Mouse (Mus musculus) heart, postnatal 0 days (tissue): ENCODE data around the gene Plch2. TPM values are rescaled to one million over a fixed set of nuclear protein-coding genes. Genes with fewer than 3 reads are reported as not detected.

Experiments used
- ATAC-seq: fragments of 200-750 bp; cut with Nextera tagmentation; 2 replicates; pipeline ENCODE4 v1.8.0; 2017; ENCODE audit warnings: low read depth, moderate number of reproducible peaks, moderate library complexity; ENCODE audit not compliant: insufficient read depth
- DNase-seq: peaks from one replicate; pipeline ENCODE4 v3.0.0-alpha.2; 2016; ENCODE audit warnings: low spot score
- H3K27ac ChIP-seq: fragments of 300-500 bp; sonication (generic); 2 replicates; pipeline ENCODE4 v1.5.1; 2014; ENCODE audit warnings: low read depth, mild to moderate bottlenecking
- H3K27me3 ChIP-seq: fragments of 300-500 bp; sonication (generic); 2 replicates; pipeline ENCODE4 v1.6.1; 2014; ENCODE audit warnings: low read length, mixed read lengths; ENCODE audit not compliant: control insufficient read depth, insufficient read depth
- H3K36me3 ChIP-seq: fragments of 300-500 bp; sonication (generic); replicated peaks from 2 replicates; pipeline ENCODE4 v1.6.1; 2014; ENCODE audit warnings: low read length, mixed read lengths; ENCODE audit not compliant: control insufficient read depth, insufficient read depth
- H3K4me1 ChIP-seq: fragments of 300-500 bp; sonication (generic); 2 replicates; pipeline ENCODE4 v1.6.1; 2014; ENCODE audit warnings: antibody characterized with exemption; ENCODE audit not compliant: control insufficient read depth, insufficient read depth
- H3K4me2 ChIP-seq: fragments of 300-500 bp; sonication (generic); 2 replicates; pipeline ENCODE4 v1.6.1; 2014; ENCODE audit warnings: low read depth, mild to moderate bottlenecking, low read length, moderate library complexity
- H3K4me3 ChIP-seq: fragments of 300-500 bp; sonication (generic); 2 replicates; pipeline ENCODE4 v1.5.1; 2014; ENCODE audit warnings: low read depth, low read length
- H3K9ac ChIP-seq: fragments of 300-500 bp; sonication (generic); replicated peaks from 2 replicates; pipeline ENCODE4 v1.6.1; 2014; ENCODE audit warnings: low read depth, low read length, mixed read lengths
- H3K9me3 ChIP-seq: fragments of 300-500 bp; sonication (generic); replicated peaks from 2 replicates; pipeline ENCODE4 v1.6.1; 2016; ENCODE audit warnings: low read length; ENCODE audit not compliant: control insufficient read depth
- CTCF ChIP-seq: IDR thresholded peaks from 2 replicates; pipeline ENCODE4 v1.5.1; 2016; ENCODE audit warnings: antibody characterized with exemption, control low read depth, low read depth
- EP300 ChIP-seq: IDR thresholded peaks from 2 replicates; pipeline ENCODE4 v1.6.1; 2016; ENCODE audit warnings: antibody characterized with exemption, low read depth
- WGBS: fragments of 180-500 bp; shearing (Covaris S2); extraction: QIAGEN DNeasy Blood & Tissue Kit; methylation state at CpG from one replicate; pipeline ENCODE4 v1.1.7; 2014; 5-methylcytosine and 5-hydroxymethylcytosine counted together
- polyA plus RNA-seq: library from polyadenylated mRNA; unstranded; fragments of >200 nt; fragmentation: Nextera tagmentation; extraction: Ambion mirVana; gene quantifications from 2 replicates; pipeline ENCODE4 v1.2.1, GENCODE M21; 2015
- total RNA-seq: library from RNA; depleted of rRNA; stranded (reverse); fragments of >200 nt; gene quantifications from 2 replicates; pipeline ENCODE4 v1.2.3, GENCODE M21; 2014; ENCODE audit warnings: low replicate concordance

Gene Plch2
- total and polyA plus RNA-seq, 2 experiments from 2014 or later, result 0.05 to 0.15 TPM

DNA sequence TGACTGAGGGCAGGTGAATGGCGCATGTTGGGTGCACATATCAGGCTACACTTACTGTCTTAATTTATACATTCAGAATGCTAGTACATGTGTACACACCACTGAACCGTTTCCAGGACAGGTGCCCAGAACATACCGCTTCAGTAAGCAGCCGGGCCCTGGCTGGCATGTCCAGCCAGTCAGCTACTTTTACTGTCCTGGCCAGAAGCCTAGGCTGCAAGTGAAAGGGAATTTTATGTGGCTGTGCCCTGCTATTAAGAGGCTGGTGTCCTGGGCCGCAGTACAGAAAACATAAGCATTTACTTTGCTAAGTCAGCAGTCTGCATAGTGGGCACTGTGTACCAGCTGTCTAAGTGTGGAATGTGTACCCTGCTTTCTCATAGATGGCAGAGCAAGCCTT is 14.3 kb upstream of the Plch2 start:
- Histone ChIP-seq H3K9me3 (no peaks in the 10 kb centered on the region), H3K4me1 (peaks cover 11% of the 10 kb centered on the region), H3K9ac (no peak overlapping the region), H3K36me3 (peaks cover 74% of the 10 kb centered on the region), H3K4me3 (no peak overlapping the region), H3K27ac (no peak overlapping the region), H3K27me3 (no peaks in the 10 kb centered on the region), H3K4me2 (no peak overlapping the region)
- no peak for ATAC-seq
- 88% methylated on average over 5 of the region's 5 CpGs for WGBS
- TF ChIP-seq CTCF, result no peak
- no peak for TF ChIP-seq EP300
- DNase-seq, result no peak

DNA sequence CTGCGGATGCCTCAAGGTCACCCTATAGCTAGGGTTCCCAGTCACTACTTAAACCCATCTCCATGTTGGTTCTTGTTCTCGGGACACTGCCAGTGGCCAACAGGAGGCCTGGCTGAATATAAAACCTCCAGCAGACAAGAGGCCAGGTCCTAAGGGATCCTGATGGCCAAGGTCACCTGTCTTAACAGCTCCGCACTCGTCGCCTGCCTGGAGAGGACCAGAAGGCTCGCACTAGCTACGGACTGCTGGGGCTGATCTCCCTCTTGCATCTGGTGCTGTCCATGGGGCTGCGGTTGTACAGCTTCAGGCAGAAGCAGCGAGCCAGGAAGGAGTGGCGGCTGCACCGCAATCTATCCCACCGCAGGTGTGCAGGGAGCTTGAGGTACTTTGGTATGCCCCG is 13.6 kb upstream of the Plch2 start:
- peaks cover 67% of the 10 kb centered on the region for H3K36me3 ChIP-seq
- no peak overlapping the region for H3K9ac ChIP-seq
- WGBS, result 91% methylated on average over 13 of the region's 13 CpGs

DNA sequence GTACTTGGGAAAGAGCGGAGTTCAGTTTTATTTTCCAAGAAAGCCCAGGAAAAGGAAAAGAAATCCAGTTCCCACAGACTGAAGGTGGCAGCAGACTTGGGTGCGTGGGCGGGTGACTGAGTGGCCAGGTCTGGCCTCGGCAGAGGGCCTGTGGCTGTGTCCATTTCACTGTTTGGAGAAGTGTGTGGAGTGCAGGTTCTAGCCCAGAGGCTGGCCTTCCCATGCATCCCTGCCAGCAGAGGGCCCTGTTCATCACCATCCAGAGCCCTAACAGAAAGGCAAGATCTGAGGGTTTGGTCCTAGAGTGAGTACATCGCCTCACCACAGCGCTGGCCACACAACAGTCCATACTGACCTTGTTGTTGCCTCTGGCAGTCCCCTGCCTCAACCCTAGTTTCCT is 12.6 kb upstream of the Plch2 start:
- WGBS, result 87% methylated on average over 6 of the region's 6 CpGs
- no peak for DNase-seq
- no peak overlapping the region for H3K27ac ChIP-seq

More for the DNA sequence above, 13.6 kb upstream of the Plch2 start:
- no peaks in the 10 kb centered on the region for H3K27me3 ChIP-seq
- no peak for ATAC-seq
- H3K4me1 ChIP-seq, result peaks cover 11% of the 10 kb centered on the region
- TF ChIP-seq CTCF (no peak), EP300 (no peak)
- H3K9me3 ChIP-seq, result no peaks in the 10 kb centered on the region
- no peak overlapping the region for H3K4me3 ChIP-seq
- no peak overlapping the region for H3K4me2 ChIP-seq
- no peak for DNase-seq
- H3K27ac ChIP-seq, result no peak overlapping the region

DNA sequence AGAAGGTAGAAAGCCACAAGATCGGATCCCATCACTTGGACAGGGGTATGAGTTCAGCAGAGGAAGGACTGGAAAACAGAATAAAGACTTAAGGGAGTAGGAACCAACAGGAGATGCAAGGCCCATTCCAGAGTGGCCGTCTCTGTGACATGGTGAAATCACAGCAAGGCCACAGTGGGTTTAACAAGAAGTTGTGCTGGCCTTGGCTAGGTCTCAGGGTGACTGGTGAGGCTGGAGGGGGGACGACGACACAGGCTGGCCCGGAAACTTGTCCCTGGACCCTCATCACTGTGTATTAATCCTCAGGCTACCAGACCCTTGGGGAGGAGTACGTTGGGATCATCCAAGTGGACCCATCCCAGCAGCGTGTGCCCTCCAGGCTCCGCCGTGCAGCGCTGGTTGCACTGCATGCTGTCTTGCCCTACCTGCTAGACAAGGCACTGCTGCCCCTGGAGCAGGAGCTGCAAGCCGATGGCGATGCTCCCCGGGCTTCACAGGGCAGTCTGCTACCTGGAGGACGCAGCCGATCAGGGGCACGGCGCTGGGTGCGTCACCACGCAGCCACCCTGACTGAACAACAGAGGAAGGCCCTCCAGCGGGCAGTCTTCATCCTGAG is 11.9 kb upstream of the Plch2 start:
- peaks cover 50% of the 10 kb centered on the region for H3K36me3 ChIP-seq
- TF ChIP-seq CTCF, result no peak
- TF ChIP-seq EP300, result no peak
- H3K9me3 ChIP-seq, result no peaks in the 10 kb centered on the region
- no peak overlapping the region for H3K4me2 ChIP-seq
- no peaks in the 10 kb centered on the region for H3K27me3 ChIP-seq
- H3K4me1 ChIP-seq, result peaks cover 11% of the 10 kb centered on the region
- no peak for ATAC-seq
- H3K27ac ChIP-seq, result no peak overlapping the region
- H3K9ac ChIP-seq, result no peak overlapping the region
- WGBS, result 90% methylated on average over 20 of the region's 20 CpGs
- H3K4me3 ChIP-seq, result no peak overlapping the region
- DNase-seq, result no peak

More for the DNA sequence above, 12.6 kb upstream of the Plch2 start:
- no peak overlapping the region for H3K4me3 ChIP-seq
- no peaks in the 10 kb centered on the region for H3K9me3 ChIP-seq
- H3K9ac ChIP-seq, result no peak overlapping the region
- TF ChIP-seq EP300, result no peak
- TF ChIP-seq CTCF, result peak; percentile 18; the same call in 1 of the 2 replicates
- H3K36me3 ChIP-seq, result peaks cover 57% of the 10 kb centered on the region
- no peaks in the 10 kb centered on the region for H3K27me3 ChIP-seq
- ATAC-seq, result no peak
- no peak overlapping the region for H3K4me2 ChIP-seq
- H3K4me1 ChIP-seq, result peaks cover 11% of the 10 kb centered on the region

DNA sequence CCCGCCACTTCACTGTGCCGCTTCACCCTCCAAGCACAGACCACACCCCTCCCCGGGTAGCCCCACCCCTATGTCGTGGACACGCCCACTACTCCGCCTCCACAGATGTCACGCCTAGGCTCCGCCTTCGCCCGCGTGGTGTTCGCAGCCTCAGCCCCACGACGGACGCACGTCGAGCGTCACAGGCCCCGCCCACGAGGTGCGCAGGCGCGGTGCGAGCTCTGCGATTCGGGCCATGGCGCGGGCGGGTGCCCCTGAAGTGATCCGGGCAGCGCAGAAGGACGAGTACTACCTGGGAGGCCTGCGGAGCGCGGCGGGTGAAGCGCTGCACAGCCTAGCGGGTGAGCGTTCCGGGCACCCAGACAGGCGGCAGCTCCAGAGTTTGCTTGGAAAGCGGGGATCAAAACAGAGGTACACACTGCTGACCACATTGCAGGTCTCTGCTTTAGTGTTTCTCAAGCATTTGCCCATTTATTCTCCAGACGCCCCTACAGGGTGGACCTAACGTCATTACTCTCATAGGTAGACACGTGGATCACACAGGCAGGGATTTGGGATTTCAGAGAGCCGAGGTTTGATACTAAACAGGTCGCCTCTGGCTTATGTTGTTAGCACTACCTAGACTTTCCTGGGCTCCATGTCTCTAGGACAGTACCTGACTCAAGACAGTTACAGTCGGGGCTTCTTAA is 10.4 kb upstream of the Plch2 start, which contains the start of gene Pex10:
Pex10 (plus strand) TSS at position 183 of the 689 bp plus-strand sequence.
- Histone ChIP-seq H3K9ac (peak within 1 kb of the TSS; percentile 62), H3K4me1 (peaks cover 11% of the 10 kb centered on the region), H3K27me3 (no peaks in the 10 kb centered on the region), H3K4me2 (peak within 1 kb of the TSS; percentile 84), H3K27ac (peak within 1 kb of the TSS; percentile 65), H3K9me3 (no peaks in the 10 kb centered on the region), H3K36me3 (peaks cover 35% of the 10 kb centered on the region), H3K4me3 (peak within 1 kb of the TSS; percentile 57)
- TF ChIP-seq EP300 (no peak), CTCF (no peak)
- ATAC-seq, result peak; percentile 96
- peak; percentile 93 for DNase-seq
- WGBS, result under 1% methylated on average over 47 of the region's 48 CpGs
